Mouse (Mus musculus) forebrain, embryonic 11.5 days (tissue): ENCODE data around the gene Tpp2. TPM values are rescaled to one million over a fixed set of nuclear protein-coding genes. Genes with fewer than 3 reads are reported as not detected.

ENCODE experiments used
- ATAC-seq: fragments of 200-750 bp; cut with Nextera tagmentation; replicated peaks from 2 replicates; pipeline ENCODE4 v1.8.0; 2017; ENCODE audit warnings: moderate TSS enrichment; ENCODE audit not compliant: low FRiP score
- DNase-seq: peaks from one replicate; pipeline ENCODE4 v3.0.0-alpha.2; 2017; ENCODE audit warnings: low spot score
- H3K27ac ChIP-seq: fragments of 300-500 bp; sonication (generic); 2 replicates; pipeline ENCODE4 v1.5.1; 2014; ENCODE audit warnings: low read depth, low read length
- H3K27me3 ChIP-seq: fragments of 300-500 bp; sonication (generic); 2 replicates; pipeline ENCODE4 v1.6.1; 2014; ENCODE audit warnings: mild to moderate bottlenecking, low read length, mixed read lengths; ENCODE audit not compliant: control insufficient read depth, insufficient read depth
- H3K36me3 ChIP-seq: fragments of 300-500 bp; sonication (generic); 2 replicates; pipeline ENCODE4 v1.6.1; 2014; ENCODE audit warnings: mild to moderate bottlenecking, low read length, moderate library complexity, mixed read lengths; ENCODE audit not compliant: control insufficient read depth, insufficient read depth
- H3K4me1 ChIP-seq: fragments of 300-500 bp; sonication (generic); replicated peaks from 2 replicates; pipeline ENCODE4 v1.6.1; 2014; ENCODE audit warnings: low read length, mixed read lengths; ENCODE audit not compliant: control insufficient read depth, insufficient read depth
- H3K4me2 ChIP-seq: fragments of 300-500 bp; sonication (generic); 2 replicates; pipeline ENCODE4 v1.6.1; 2014; ENCODE audit warnings: low read depth, mild to moderate bottlenecking, low read length, moderate library complexity, mixed read lengths; ENCODE audit not compliant: severe bottlenecking
- H3K4me3 ChIP-seq: fragments of 300-500 bp; sonication (generic); 2 replicates; pipeline ENCODE4 v1.5.1; 2014; ENCODE audit warnings: low read depth, low read length
- H3K9ac ChIP-seq: fragments of 300-500 bp; sonication (generic); 2 replicates; pipeline ENCODE4 v1.6.1; 2014; ENCODE audit warnings: low read length
- H3K9me3 ChIP-seq: fragments of 300-500 bp; sonication (generic); 2 replicates; pipeline ENCODE4 v1.6.1; 2016; ENCODE audit warnings: low read length, mixed read lengths; ENCODE audit not compliant: control insufficient read depth
- WGBS: fragments of 180-500 bp; shearing (Covaris S2); extraction: QIAGEN DNeasy Blood & Tissue Kit; methylation state at CpG from one replicate; pipeline ENCODE4 v1.1.7; 2014; 5-methylcytosine and 5-hydroxymethylcytosine counted together
- polyA plus RNA-seq: library from polyadenylated mRNA; unstranded; fragments of >200 nt; fragmentation: Nextera tagmentation; extraction: Ambion mirVana; gene quantifications from 2 replicates; pipeline ENCODE4 v1.2.1, GENCODE M21; 2014

The Tpp2 gene
- polyA plus RNA-seq, 1 experiment from 2014 or later, result 70.1 TPM

- no peak for ATAC-seq
- Histone ChIP-seq H3K27ac (no peak overlapping the region), H3K4me3 (no peak overlapping the region)
These were observed 18.0 kb upstream of the Tpp2 start for GRCm38 (mm10) chr1:43915428-43915827.

DNA sequence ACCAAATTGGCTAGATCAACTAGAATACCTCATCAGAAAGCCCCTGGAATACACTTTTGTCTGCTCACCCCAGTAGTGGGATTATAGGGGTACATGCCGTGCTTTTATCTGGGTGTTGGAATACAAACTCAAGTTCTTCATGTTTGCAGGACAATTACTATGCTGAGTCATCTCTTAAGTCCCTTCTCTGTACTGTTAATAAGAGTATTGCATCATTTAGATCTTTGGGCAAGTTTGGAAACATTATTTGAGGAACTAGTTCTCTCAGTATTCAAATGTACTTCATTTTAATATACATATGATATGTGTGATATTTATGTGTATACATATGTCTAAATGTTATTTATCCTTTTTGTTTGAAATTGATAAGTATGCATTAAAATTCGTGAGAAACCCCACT lies 16.6 kb upstream of the Tpp2 start:
- H3K9ac ChIP-seq, result no peak overlapping the region
- H3K27ac ChIP-seq, result no peak overlapping the region
- H3K27me3 ChIP-seq, result no peaks in the 10 kb centered on the region
- no peak overlapping the region for H3K4me3 ChIP-seq
- DNase-seq (no peak), ATAC-seq (no peak)
- H3K4me1 ChIP-seq, result no peaks in the 10 kb centered on the region
- H3K4me2 ChIP-seq, result no peak overlapping the region
- H3K9me3 ChIP-seq, result no peaks in the 10 kb centered on the region
- H3K36me3 ChIP-seq, result no peaks in the 10 kb centered on the region
- 57% methylated on average over 2 of the region's 2 CpGs for WGBS

More at GRCm38 (mm10) chr1:43915428-43915827, 18.0 kb upstream of the Tpp2 start:
- Histone ChIP-seq H3K9ac (no peak overlapping the region), H3K27me3 (no peaks in the 10 kb centered on the region), H3K9me3 (no peaks in the 10 kb centered on the region), H3K4me1 (no peaks in the 10 kb centered on the region), H3K36me3 (no peaks in the 10 kb centered on the region), H3K4me2 (no peak overlapping the region)
- 58% methylated on average over 2 of the region's 2 CpGs for WGBS
- DNase-seq, result no peak

GRCm38 (mm10) chr1:43934416-43934810 lies 966 bp downstream of the Tpp2 start:
- peak overlapping the region; percentile 96 for H3K4me3 ChIP-seq
- peak overlapping the region; percentile 88 for H3K9ac ChIP-seq
- no peaks in the 10 kb centered on the region for H3K36me3 ChIP-seq
- ATAC-seq, result no peak
- 4% methylated on average over 17 of the region's 17 CpGs for WGBS
- no peaks in the 10 kb centered on the region for H3K9me3 ChIP-seq
- peak overlapping the region; percentile 52 for H3K4me2 ChIP-seq
- no peak for DNase-seq
- peaks cover 5% of the 10 kb centered on the region; the same call in 1 of the 2 replicates for H3K4me1 ChIP-seq
- H3K27me3 ChIP-seq, result no peaks in the 10 kb centered on the region
- H3K27ac ChIP-seq, result peak overlapping the region; percentile 82

DNA sequence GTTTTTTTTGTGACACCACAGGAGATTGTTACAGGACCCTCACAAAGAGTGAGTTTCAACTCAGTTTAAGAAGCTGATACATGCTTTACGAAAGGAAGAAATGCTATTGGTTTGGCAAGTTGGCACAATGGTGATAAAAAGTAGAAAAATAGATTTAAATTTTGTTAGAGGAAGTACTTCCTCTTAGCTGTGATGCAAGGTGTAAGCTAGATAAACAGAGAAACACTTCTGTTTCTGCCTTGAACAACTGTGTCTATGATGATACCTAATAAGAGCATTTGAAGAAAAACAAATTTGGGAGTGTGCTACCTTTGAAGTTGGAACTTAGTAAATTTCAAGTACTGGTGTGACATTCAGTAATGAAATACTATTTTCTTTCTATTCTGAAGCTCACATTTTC lies 5.9 kb downstream of the Tpp2 start:
- no peak overlapping the region for H3K27ac ChIP-seq
- no peak overlapping the region for H3K9ac ChIP-seq
- DNase-seq (no peak), ATAC-seq (no peak)
- 0 out of 2 replicates have a peak, but pooled peaks cover 3% of the 10 kb centered on the region for H3K4me1 ChIP-seq
- H3K36me3 ChIP-seq, result no peaks in the 10 kb centered on the region; the same call in 1 of the 2 replicates
- H3K27me3 ChIP-seq, result no peaks in the 10 kb centered on the region
- H3K9me3 ChIP-seq, result no peaks in the 10 kb centered on the region
- WGBS, result 85% methylated on average over 1 of the region's 1 CpGs
- H3K4me2 ChIP-seq, result no peak overlapping the region
- no peak overlapping the region for H3K4me3 ChIP-seq

GRCm38 (mm10) chr1:43941476-43942217 lies 8.2 kb downstream of the Tpp2 start:
- H3K4me1 ChIP-seq, result no peaks in the 10 kb centered on the region
- no peak overlapping the region for H3K4me2 ChIP-seq
- H3K27ac ChIP-seq, result no peak overlapping the region
- H3K9ac ChIP-seq, result no peak overlapping the region
- no peaks in the 10 kb centered on the region for H3K27me3 ChIP-seq
- H3K9me3 ChIP-seq, result no peaks in the 10 kb centered on the region
- no peak for ATAC-seq
- 91% methylated on average over 7 of the region's 7 CpGs for WGBS
- no peaks in the 10 kb centered on the region; the same call in 1 of the 2 replicates for H3K36me3 ChIP-seq
- no peak overlapping the region for H3K4me3 ChIP-seq
- no peak for DNase-seq

- Histone ChIP-seq H3K4me3 (no peak overlapping the region), H3K36me3 (no peaks in the 10 kb centered on the region; the same call in 1 of the 2 replicates), H3K4me1 (no peaks in the 10 kb centered on the region), H3K27me3 (no peaks in the 10 kb centered on the region), H3K4me2 (no peak overlapping the region), H3K27ac (no peak overlapping the region), H3K9me3 (no peaks in the 10 kb centered on the region), H3K9ac (no peak overlapping the region)
- ATAC-seq (no peak), DNase-seq (no peak)
- 95% methylated on average over 2 of the region's 2 CpGs for WGBS
These were observed 9.4 kb downstream of the Tpp2 start for GRCm38 (mm10) chr1:43942814-43943213.

- no peak for ATAC-seq
- over 99% methylated on average over 3 of the region's 3 CpGs for WGBS
- Histone ChIP-seq H3K4me2 (no peak overlapping the region), H3K4me3 (no peak overlapping the region), H3K27ac (no peak overlapping the region), H3K36me3 (peaks cover 3% of the 10 kb centered on the region; the same call in 1 of the 2 replicates), H3K9me3 (no peaks in the 10 kb centered on the region), H3K9ac (no peak overlapping the region), H3K4me1 (no peaks in the 10 kb centered on the region), H3K27me3 (no peaks in the 10 kb centered on the region)
- no peak for DNase-seq
These were observed 20.2 kb downstream of the Tpp2 start for GRCm38 (mm10) chr1:43953679-43954078.

- Histone ChIP-seq H3K27me3 (no peaks in the 10 kb centered on the region), H3K36me3 (no peaks in the 10 kb centered on the region; the same call in 1 of the 2 replicates)
- WGBS, result 96% methylated on average over 4 of the region's 4 CpGs
These were observed 30.9 kb downstream of the Tpp2 start for GRCm38 (mm10) chr1:43964381-43964780.

DNA sequence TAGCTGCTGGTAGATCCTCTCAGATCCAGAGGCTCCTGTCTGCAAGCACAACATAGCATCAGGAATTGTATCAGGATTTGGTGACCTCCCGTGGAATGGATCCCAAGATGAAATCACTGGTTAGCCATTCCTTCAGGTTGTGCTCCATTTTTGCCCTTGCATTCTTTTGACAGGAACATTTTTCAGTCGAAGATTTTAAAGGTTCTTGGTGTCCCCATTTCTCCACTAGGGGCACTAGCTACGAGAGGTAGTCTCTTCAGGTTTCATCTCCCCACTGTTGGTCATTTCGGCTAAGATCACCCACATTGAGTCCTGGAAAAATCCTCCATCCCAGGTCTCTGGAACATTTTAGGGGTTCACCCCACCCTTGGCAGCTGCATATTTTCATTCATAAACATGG lies 33.3 kb downstream of the Tpp2 start:
- ATAC-seq, result no peak
- Histone ChIP-seq H3K36me3 (no peaks in the 10 kb centered on the region; the same call in 1 of the 2 replicates), H3K4me3 (no peak overlapping the region)

More at GRCm38 (mm10) chr1:43964381-43964780, 30.9 kb downstream of the Tpp2 start:
- H3K4me2 ChIP-seq, result no peak overlapping the region
- H3K9ac ChIP-seq, result no peak overlapping the region
- DNase-seq (no peak), ATAC-seq (no peak)
- no peaks in the 10 kb centered on the region for H3K9me3 ChIP-seq
- H3K27ac ChIP-seq, result no peak overlapping the region
- H3K4me3 ChIP-seq, result no peak overlapping the region
- no peaks in the 10 kb centered on the region for H3K4me1 ChIP-seq

More for the DNA sequence above, 33.3 kb downstream of the Tpp2 start:
- Histone ChIP-seq H3K27me3 (no peaks in the 10 kb centered on the region), H3K4me2 (no peak overlapping the region), H3K4me1 (no peaks in the 10 kb centered on the region), H3K27ac (no peak overlapping the region), H3K9ac (no peak overlapping the region), H3K9me3 (no peaks in the 10 kb centered on the region)
- WGBS, result 87% methylated on average over 4 of the region's 4 CpGs
- DNase-seq, result no peak
